Mouse (Mus musculus): ENCODE results near the gene Vmn1r236. TPM values are rescaled to one million over a fixed set of nuclear protein-coding genes. Genes with fewer than 3 reads are reported as not detected.

The Vmn1r236 gene
- not detected for total RNA-seq (2022)

GRCm38 (mm10) chr17:21282642-21283041 lies at the start of gene Vmn1r236:
Gene Vmn1r236, plus strand, starts transcription at chr17:21282942.
- no peak for DNase-seq (ENCODE audit: low spot score in 2 of 2)

GRCm38 (mm10) chr17:21256111-21256510 lies 26.6 kb upstream of the Vmn1r236 start, which contains the start of gene Vmn1r235:
Gene Vmn1r235, plus strand, starts transcription at chr17:21256411.
- DNase-seq (ENCODE audit: low spot score in 2 of 2): no peak

- DNase-seq (ENCODE audit: low spot score in 2 of 2): peak; percentile 5 to 42
Observed at GRCm38 (mm10) chr17:21272103-21272502, 10.6 kb upstream of the Vmn1r236 start.

GRCm38 (mm10) chr17:21284395-21284794 lies 1.7 kb downstream of the Vmn1r236 start:
- no peak for DNase-seq (ENCODE audit: low spot score in 2 of 2)

- DNase-seq (ENCODE audit: low spot score in 2 of 2): no peak
Observed at GRCm38 (mm10) chr17:21289695-21290094, 7.0 kb downstream of the Vmn1r236 start.

GRCm38 (mm10) chr17:21311565-21311964 lies 28.8 kb downstream of the Vmn1r236 start, which contains the start of gene Vmn1r237:
Gene Vmn1r237, plus strand, starts transcription at chr17:21311865.
- no peak for DNase-seq (ENCODE audit: low spot score in 2 of 2)

Small RNAs within 50 kb of the gene (microRNA-seq; reads per million reads assigned to microRNA genes)
- gene Gm26384: 0 reads per million in 2 experiments

Other genes with a start within 250 kb of the Vmn1r236 start
- gene Vmn1r234, start 56.9 kb upstream of the Vmn1r236 start, total RNA-seq (2022): not detected
- gene Vmn1r235, start 26.5 kb upstream of the Vmn1r236 start, total RNA-seq (2022): not detected
- not detected for gene Vmn1r237, start 28.9 kb downstream of the Vmn1r236 start, total RNA-seq (2022)
- gene Zfp677, start 100.8 kb downstream of the Vmn1r236 start, total RNA-seq (2022): 1 to 10 TPM; 1.6 to 2.6 (median 2.0) TPM
- gene Zfp54, start 140.3 kb downstream of the Vmn1r236 start, total RNA-seq (2022): 1 to 10 TPM in 1 of 4 experiments, under 1 TPM in 3; 0.84 to 1.6 (median 0.87) TPM
- 1 to 10 TPM; 3.5 to 5.3 (median 4.6) TPM for gene Zfp51, start 167.4 kb downstream of the Vmn1r236 start, total RNA-seq (2022)
- gene Zfp53, start 206.1 kb downstream of the Vmn1r236 start, total RNA-seq (2022): 1 to 10 TPM; 4.3 to 6.4 (median 5.3) TPM

All from layer of hippocampus, adult 8-10 months (tissue).